Mouse (Mus musculus) stomach, embryonic 14.5 days (tissue): ENCODE data around the gene Usp47. TPM values are rescaled to one million over a fixed set of nuclear protein-coding genes. Genes with fewer than 3 reads are reported as not detected.

Experiments used
- ATAC-seq: fragments of 200-750 bp; cut with Nextera tagmentation; 2 replicates; pipeline ENCODE4 v1.8.0; 2017; ENCODE audit warnings: low read depth, moderate TSS enrichment; ENCODE audit not compliant: insufficient number of reproducible peaks, insufficient read depth, low FRiP score
- H3K27ac ChIP-seq: fragments of 300-500 bp; sonication (generic); 2 replicates; pipeline ENCODE4 v1.5.1; 2014; ENCODE audit warnings: mild to moderate bottlenecking, low read length, moderate library complexity, mixed read lengths
- H3K27me3 ChIP-seq: fragments of 300-500 bp; sonication (generic); 2 replicates; pipeline ENCODE4 v1.6.1; 2014; ENCODE audit warnings: low read length, control low read depth, mixed read lengths; ENCODE audit not compliant: control insufficient read depth, insufficient read depth
- H3K36me3 ChIP-seq: fragments of 300-500 bp; sonication (generic); 2 replicates; pipeline ENCODE4 v1.6.1; 2014; ENCODE audit warnings: mild to moderate bottlenecking, control low read depth, low read length, moderate library complexity, mixed read lengths; ENCODE audit not compliant: control insufficient read depth, insufficient read depth
- H3K4me1 ChIP-seq: fragments of 300-500 bp; sonication (generic); 2 replicates; pipeline ENCODE4 v1.6.1; 2014; ENCODE audit warnings: low read length, control low read depth, mixed read lengths; ENCODE audit not compliant: control insufficient read depth, insufficient read depth
- H3K4me2 ChIP-seq: fragments of 300-500 bp; sonication (generic); replicated peaks from 2 replicates; pipeline ENCODE4 v1.6.1; 2014; ENCODE audit warnings: low read depth, low read length, control low read depth
- H3K4me3 ChIP-seq: fragments of 300-500 bp; sonication (generic); 2 replicates; pipeline ENCODE4 v1.5.1; 2014; ENCODE audit warnings: low read depth, low read length, control low read depth
- H3K9ac ChIP-seq: fragments of 300-500 bp; sonication (generic); replicated peaks from 2 replicates; pipeline ENCODE4 v1.6.1; 2014; ENCODE audit warnings: low read depth, mild to moderate bottlenecking, control low read depth, low read length, moderate library complexity, mixed read lengths
- H3K9me3 ChIP-seq: fragments of 300-500 bp; sonication (generic); 2 replicates; pipeline ENCODE4 v1.6.1; 2016; ENCODE audit warnings: low read depth, low read length, control low read depth; ENCODE audit not compliant: control insufficient read depth
- WGBS: fragments of 180-500 bp; shearing (Covaris S2); extraction: QIAGEN DNeasy Blood & Tissue Kit; methylation state at CpG from one replicate; pipeline ENCODE4 v1.1.7; 2014; 5-methylcytosine and 5-hydroxymethylcytosine counted together
- polyA plus RNA-seq: library from polyadenylated mRNA; unstranded; fragments of >200 nt; fragmentation: Nextera tagmentation; extraction: Ambion mirVana; gene quantifications from 2 replicates; pipeline ENCODE4 v1.2.1, GENCODE M21; 2014

The Usp47 gene
- polyA plus RNA-seq, 1 experiment from 2014 or later = 86.9 TPM

- ATAC-seq = no peak
Observed at GRCm38 (mm10) chr7:112140725-112141124, 117.4 kb downstream of the Usp47 start.

GRCm38 (mm10) chr7:112142616-112143015, 119.3 kb downstream of the Usp47 start:
- no peak for ATAC-seq
- no peaks in the 10 kb centered on the region for H3K4me1 ChIP-seq
- H3K4me3 ChIP-seq = no peak overlapping the region
- no peaks in the 10 kb centered on the region for H3K27me3 ChIP-seq
- H3K4me2 ChIP-seq = no peak overlapping the region
- no peak overlapping the region for H3K9ac ChIP-seq
- no peaks in the 10 kb centered on the region for H3K36me3 ChIP-seq
- WGBS = 75% methylated on average over 3 of the region's 3 CpGs
- H3K27ac ChIP-seq = no peak overlapping the region
- H3K9me3 ChIP-seq = no peaks in the 10 kb centered on the region

More at GRCm38 (mm10) chr7:112140725-112141124, 117.4 kb downstream of the Usp47 start:
- Histone ChIP-seq H3K27ac (no peak overlapping the region), H3K9ac (no peak overlapping the region), H3K27me3 (no peaks in the 10 kb centered on the region), H3K4me2 (no peak overlapping the region), H3K4me3 (no peak overlapping the region), H3K4me1 (no peaks in the 10 kb centered on the region), H3K36me3 (no peaks in the 10 kb centered on the region), H3K9me3 (no peaks in the 10 kb centered on the region)
- 90% methylated on average over 2 of the region's 2 CpGs for WGBS

- no peaks in the 10 kb centered on the region for H3K27me3 ChIP-seq
- no peak for ATAC-seq
- no peak overlapping the region for H3K4me3 ChIP-seq
- H3K4me1 ChIP-seq = no peaks in the 10 kb centered on the region
- H3K36me3 ChIP-seq = no peaks in the 10 kb centered on the region
- H3K27ac ChIP-seq = no peak overlapping the region; the same call in 1 of the 2 replicates
- H3K9ac ChIP-seq = no peak overlapping the region
- H3K9me3 ChIP-seq = no peaks in the 10 kb centered on the region
- no peak overlapping the region for H3K4me2 ChIP-seq
- WGBS = 42% methylated on average over 7 of the region's 7 CpGs
Observed at GRCm38 (mm10) chr7:112143090-112143500, 119.8 kb downstream of the Usp47 start.

GRCm38 (mm10) chr7:112143978-112144377, 120.7 kb downstream of the Usp47 start:
- Histone ChIP-seq H3K27ac (no peak overlapping the region), H3K36me3 (no peaks in the 10 kb centered on the region), H3K9ac (no peak overlapping the region), H3K27me3 (no peaks in the 10 kb centered on the region), H3K4me1 (no peaks in the 10 kb centered on the region), H3K9me3 (no peaks in the 10 kb centered on the region), H3K4me2 (no peak overlapping the region), H3K4me3 (no peak overlapping the region)
- no peak for ATAC-seq
- 64% methylated on average over 4 of the region's 4 CpGs for WGBS

- no peak overlapping the region for H3K4me2 ChIP-seq
- WGBS = 57% methylated on average over 11 of the region's 11 CpGs
- no peaks in the 10 kb centered on the region for H3K27me3 ChIP-seq
- H3K27ac ChIP-seq = no peak overlapping the region
- H3K36me3 ChIP-seq = no peaks in the 10 kb centered on the region
- no peaks in the 10 kb centered on the region for H3K9me3 ChIP-seq
- ATAC-seq = no peak
- no peaks in the 10 kb centered on the region for H3K4me1 ChIP-seq
- H3K9ac ChIP-seq = no peak overlapping the region
- H3K4me3 ChIP-seq = no peak overlapping the region
Observed at GRCm38 (mm10) chr7:112144646-112145179, 121.4 kb downstream of the Usp47 start.

GRCm38 (mm10) chr7:112147979-112148378, 124.7 kb downstream of the Usp47 start:
- no peaks in the 10 kb centered on the region for H3K4me1 ChIP-seq
- H3K36me3 ChIP-seq = peaks cover 3% of the 10 kb centered on the region; the same call in 1 of the 2 replicates
- WGBS = 83% methylated on average over 2 of the region's 2 CpGs
- H3K27ac ChIP-seq = no peak overlapping the region
- no peaks in the 10 kb centered on the region for H3K27me3 ChIP-seq
- H3K9ac ChIP-seq = no peak overlapping the region
- no peak for ATAC-seq
- H3K9me3 ChIP-seq = no peaks in the 10 kb centered on the region
- no peak overlapping the region for H3K4me3 ChIP-seq
- no peak overlapping the region for H3K4me2 ChIP-seq

GRCm38 (mm10) chr7:112149113-112149512, 125.8 kb downstream of the Usp47 start:
- no peak overlapping the region for H3K27ac ChIP-seq
- peaks cover under 1% of the 10 kb centered on the region; the same call in 1 of the 2 replicates for H3K4me1 ChIP-seq
- no peaks in the 10 kb centered on the region for H3K9me3 ChIP-seq
- ATAC-seq = no peak
- WGBS = 88% methylated on average over 10 of the region's 10 CpGs
- H3K9ac ChIP-seq = no peak overlapping the region
- H3K36me3 ChIP-seq = peaks cover 3% of the 10 kb centered on the region; the same call in 1 of the 2 replicates
- no peak overlapping the region for H3K4me3 ChIP-seq
- H3K27me3 ChIP-seq = no peaks in the 10 kb centered on the region
- H3K4me2 ChIP-seq = no peak overlapping the region

- H3K36me3 ChIP-seq = peaks cover 3% of the 10 kb centered on the region; the same call in 1 of the 2 replicates
- ATAC-seq = no peak
- no peak overlapping the region for H3K9ac ChIP-seq
- peaks cover 19% of the 10 kb centered on the region for H3K4me1 ChIP-seq
- H3K4me2 ChIP-seq = no peak overlapping the region
- peak overlapping the region; percentile 49; the same call in 1 of the 2 replicates for H3K27ac ChIP-seq
- H3K9me3 ChIP-seq = no peaks in the 10 kb centered on the region
- H3K27me3 ChIP-seq = no peaks in the 10 kb centered on the region
- no peak overlapping the region for H3K4me3 ChIP-seq
- 78% methylated on average over 4 of the region's 4 CpGs for WGBS
Observed at GRCm38 (mm10) chr7:112154445-112154844, 131.1 kb downstream of the Usp47 start.

GRCm38 (mm10) chr7:112155194-112155593, 131.9 kb downstream of the Usp47 start:
- ATAC-seq = no peak
- Histone ChIP-seq H3K9me3 (no peaks in the 10 kb centered on the region), H3K27me3 (no peaks in the 10 kb centered on the region), H3K9ac (no peak overlapping the region), H3K4me2 (no peak overlapping the region), H3K27ac (peak overlapping the region; percentile 49; the same call in 1 of the 2 replicates), H3K36me3 (peaks cover 1% of the 10 kb centered on the region; the same call in 1 of the 2 replicates), H3K4me3 (no peak overlapping the region), H3K4me1 (peaks cover 19% of the 10 kb centered on the region)
- 6% methylated on average over 1 of the region's 1 CpGs for WGBS
